In the genomic region with DNA sequence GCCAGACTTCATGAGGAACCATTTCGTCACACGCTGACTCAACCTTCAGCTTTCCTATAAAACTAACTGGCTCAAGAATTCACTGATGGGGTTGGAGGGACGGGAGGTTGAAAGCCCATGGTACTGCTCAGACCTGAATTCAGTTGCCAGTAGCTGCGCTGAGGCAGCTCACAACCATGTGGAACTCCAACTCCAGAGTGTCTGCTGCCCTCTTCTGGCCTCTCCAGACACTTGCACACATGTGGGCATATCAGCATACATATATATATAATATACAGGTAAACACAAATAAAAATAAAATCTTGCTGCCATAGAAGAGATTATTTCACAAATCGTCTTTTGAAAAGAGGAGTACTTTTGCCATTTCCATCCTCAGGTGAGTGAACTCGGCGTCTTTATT, we compare ENCODE assay signal across 8 mouse cellular contexts. TPM values are rescaled to one million over a fixed set of nuclear protein-coding genes. Genes with fewer than 3 reads are reported as not detected.
DNase-seq lines count a peak whose midpoint lies in the region; ATAC-seq and TF ChIP-seq lines count a peak whose summit lies in the region.

No protein-coding gene starts in this region.

- no peak for TF ChIP-seq EP300 in liver, postnatal 0 days (IDR thresholded peaks at IDR 0.05; ENCODE audit: low read depth)

- no peak for ATAC-seq in liver, postnatal 0 days
- no peak for ATAC-seq in frontal cortex, adult (ENCODE audit: low TSS enrichment)

- no peaks in the 10 kb centered on the region for H3K9me3 ChIP-seq in liver, postnatal 0 days (ENCODE audit: low read length)

- no peaks in the 10 kb centered on the region for H3K4me1 ChIP-seq in thymus, adult 2 months (replicated peaks; ENCODE audit: control insufficient read depth, insufficient read depth, low read length)
- H3K4me1 ChIP-seq in liver, postnatal 0 days (ENCODE audit: insufficient read depth) = no peaks in the 10 kb centered on the region

- WGBS in thymus, adult 2 months = 89% methylated on average over 7 of the region's 7 CpGs
- 62% methylated on average over 7 of the region's 7 CpGs for WGBS in liver, postnatal 0 days (ENCODE audit: insufficient replicate concordance)

- DNase-seq in adrenal gland, adult 2 months = peak; percentile 11
- no peak for DNase-seq in adrenal gland, adult 8-10 months
- peak; percentile 8 for DNase-seq in thymus, adult 2 months
- no peak for DNase-seq in thymus, adult 18-20 months
- peak; percentile 31 for DNase-seq in liver, postnatal 0 days
- no peak for DNase-seq in layer of hippocampus, adult 9-10 months (ENCODE audit: low spot score)
- no peak for DNase-seq in ovary, postnatal 10 days (ENCODE audit: low spot score)

- no peak overlapping the region for H3K4me3 ChIP-seq in thymus, adult 2 months (ENCODE audit: control insufficient read depth, insufficient read depth, low read length)
- H3K4me3 ChIP-seq in liver, postnatal 0 days (ENCODE audit: low read depth, low read length) = no peak overlapping the region

- H3K9ac ChIP-seq in liver, postnatal 0 days (replicated peaks) = no peak overlapping the region

- no peak overlapping the region for H3K27ac ChIP-seq in thymus, adult 2 months (ENCODE audit: control insufficient read depth, insufficient read depth, low read length)
- no peak overlapping the region for H3K27ac ChIP-seq in liver, postnatal 0 days (ENCODE audit: low read depth)

- TF ChIP-seq POLR2A in thymus, adult 2 months (IDR thresholded peaks at IDR 0.05; ENCODE audit: control insufficient read depth, extremely low read depth, insufficient read depth, low read length, poor library complexity) = no peak

- no peak overlapping the region for H3K4me2 ChIP-seq in liver, postnatal 0 days (ENCODE audit: low read depth, low read length)

- no peaks in the 10 kb centered on the region for H3K27me3 ChIP-seq in thymus, adult 2 months (ENCODE audit: control insufficient read depth, insufficient read depth, low read length)
- H3K27me3 ChIP-seq in liver, postnatal 0 days (ENCODE audit: insufficient read depth, low read length) = no peaks in the 10 kb centered on the region

- no peaks in the 10 kb centered on the region for H3K36me3 ChIP-seq in thymus, adult 2 months (ENCODE audit: control insufficient read depth, insufficient read depth, low read length)
- no peaks in the 10 kb centered on the region for H3K36me3 ChIP-seq in liver, postnatal 0 days (replicated peaks; ENCODE audit: insufficient read depth, low read length)

- no peak for TF ChIP-seq CTCF in thymus, adult 2 months (IDR thresholded peaks at IDR 0.05; ENCODE audit: borderline replicate concordance, control insufficient read depth, extremely low read depth, insufficient read depth, low read length, poor library complexity)
- TF ChIP-seq CTCF in liver, postnatal 0 days (IDR thresholded peaks at IDR 0.05; ENCODE audit: low read depth) = peak; percentile 66

RNA-seq across cellular contexts. Expression of gene Lrrc37a, which starts 40.0 kb away (rescaled TPM):
- not detected for total RNA-seq in adrenal gland, adult 2 months (2021)
- polyA plus RNA-seq in adrenal gland, adult 2 months (2012; rRNA removed) = not detected in 2 replicates
- not detected for total RNA-seq in adrenal gland, adult 8-10 months (2022)
- 0.01 TPM in 1 of 2 replicates, not detected in the other for polyA plus RNA-seq in thymus, adult 2 months (2012; rRNA removed)
- polyA plus RNA-seq in liver, postnatal 0 days (2015; fragmentation: Nextera tagmentation; extraction: Ambion mirVana) = not detected in 2 replicates

RNA-seq across cellular contexts. Expression of gene Plekhm1, which starts 52.0 kb away (rescaled TPM):
- 10 to 100 TPM; 19.7 to 21.2 TPM for total RNA-seq in adrenal gland, adult 2 months (2021)
- 18.6 and 18.8 TPM in 2 replicates for polyA plus RNA-seq in adrenal gland, adult 2 months (2012; rRNA removed)
- 10 to 100 TPM; 21.9 to 27.6 (median 26.0) TPM for total RNA-seq in adrenal gland, adult 8-10 months (2022)
- 43.6 and 46.4 TPM in 2 replicates for polyA plus RNA-seq in thymus, adult 2 months (2012; rRNA removed)
- 2.1 and 2.3 TPM in 2 replicates for polyA plus RNA-seq in liver, postnatal 0 days (2015; fragmentation: Nextera tagmentation; extraction: Ambion mirVana)

Comparison
In these comparisons a context has a peak if more than half of its experiments do, and no peak if none do; other contexts are left out.
1. DNase-seq: peak in adrenal gland, adult 2 months (single experiment), thymus, adult 2 months (single experiment) and liver, postnatal 0 days (single experiment); none in adrenal gland, adult 8-10 months (single experiment), thymus, adult 18-20 months (0 of 2), layer of hippocampus, adult 9-10 months (single experiment) and ovary, postnatal 10 days (single experiment).